Mouse (Mus musculus) midbrain, embryonic 15.5 days (tissue): ENCODE data around the gene Gh. TPM values are rescaled to one million over a fixed set of nuclear protein-coding genes. Genes with fewer than 3 reads are reported as not detected.

ENCODE experiments used
- ATAC-seq: fragments of 200-750 bp; cut with Nextera tagmentation; replicated peaks from 2 replicates; pipeline ENCODE4 v1.8.0; 2017; ENCODE audit warnings: moderate TSS enrichment
- H3K27ac ChIP-seq: fragments of 300-500 bp; sonication (generic); 2 replicates; pipeline ENCODE4 v1.5.1; 2015; ENCODE audit warnings: mild to moderate bottlenecking, inconsistent platforms
- H3K27me3 ChIP-seq: fragments of 300-500 bp; sonication (generic); replicated peaks from 2 replicates; pipeline ENCODE4 v1.6.1; 2015; ENCODE audit warnings: inconsistent platforms
- H3K36me3 ChIP-seq: fragments of 300-500 bp; sonication (generic); replicated peaks from 2 replicates; pipeline ENCODE4 v1.6.1; 2015; ENCODE audit warnings: inconsistent platforms
- H3K4me1 ChIP-seq: fragments of 300-500 bp; sonication (generic); 2 replicates; pipeline ENCODE4 v1.6.1; 2015; ENCODE audit warnings: inconsistent platforms
- H3K4me2 ChIP-seq: fragments of 300-500 bp; sonication (generic); 2 replicates; pipeline ENCODE4 v1.6.1; 2015; ENCODE audit warnings: inconsistent platforms, mild to moderate bottlenecking, moderate library complexity
- H3K4me3 ChIP-seq: fragments of 300-500 bp; sonication (generic); 2 replicates; pipeline ENCODE4 v1.5.1; 2015; ENCODE audit warnings: mild to moderate bottlenecking, inconsistent platforms
- H3K9ac ChIP-seq: fragments of 300-500 bp; sonication (generic); 2 replicates; pipeline ENCODE4 v1.6.1; 2015; ENCODE audit warnings: mild to moderate bottlenecking, inconsistent platforms
- H3K9me3 ChIP-seq: fragments of 300-500 bp; sonication (generic); 2 replicates; pipeline ENCODE4 v1.6.1; 2016; ENCODE audit warnings: inconsistent platforms
- WGBS: fragments of 180-500 bp; shearing (Covaris S2); methylation state at CpG from one replicate; pipeline ENCODE4 v1.1.7; 2015; ENCODE audit warnings: mixed read lengths; 5-methylcytosine and 5-hydroxymethylcytosine counted together
- polyA plus RNA-seq: library from polyadenylated mRNA; unstranded; fragments of >200 nt; fragmentation: Nextera tagmentation; extraction: Ambion mirVana; gene quantifications from 2 replicates; pipeline ENCODE4 v1.2.1, GENCODE M21; 2015

Gene Gh
- polyA plus RNA-seq, 1 experiment from 2014 or later, result not detected

DNA sequence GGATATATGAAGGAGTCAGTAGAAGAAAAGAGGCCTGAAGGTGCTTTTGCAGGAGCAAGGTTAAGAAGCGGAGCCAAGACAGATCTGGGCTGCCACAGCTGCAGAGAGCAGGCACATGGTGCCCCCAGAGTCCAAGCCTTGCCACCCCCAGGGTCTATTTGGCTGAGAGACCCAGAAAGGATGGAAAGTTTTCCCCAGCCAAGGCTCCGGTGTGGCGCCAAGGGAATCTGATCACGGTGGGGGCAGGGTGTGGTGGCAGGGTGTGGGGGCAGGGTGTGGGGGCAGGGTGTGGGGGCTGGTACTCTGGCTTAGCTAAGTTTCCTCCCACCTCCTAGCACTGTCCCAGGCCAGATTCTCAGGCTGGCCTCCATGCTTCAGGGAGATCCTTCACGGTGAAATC lies 26.9 kb upstream of the Gh start:
- Histone ChIP-seq H3K4me2 (no peak overlapping the region), H3K9me3 (no peaks in the 10 kb centered on the region), H3K4me3 (no peak overlapping the region), H3K27me3 (no peaks in the 10 kb centered on the region), H3K27ac (no peak overlapping the region), H3K9ac (no peak overlapping the region), H3K4me1 (no peaks in the 10 kb centered on the region), H3K36me3 (no peaks in the 10 kb centered on the region)
- 76% methylated on average over 5 of the region's 5 CpGs for WGBS
- no peak for ATAC-seq

DNA sequence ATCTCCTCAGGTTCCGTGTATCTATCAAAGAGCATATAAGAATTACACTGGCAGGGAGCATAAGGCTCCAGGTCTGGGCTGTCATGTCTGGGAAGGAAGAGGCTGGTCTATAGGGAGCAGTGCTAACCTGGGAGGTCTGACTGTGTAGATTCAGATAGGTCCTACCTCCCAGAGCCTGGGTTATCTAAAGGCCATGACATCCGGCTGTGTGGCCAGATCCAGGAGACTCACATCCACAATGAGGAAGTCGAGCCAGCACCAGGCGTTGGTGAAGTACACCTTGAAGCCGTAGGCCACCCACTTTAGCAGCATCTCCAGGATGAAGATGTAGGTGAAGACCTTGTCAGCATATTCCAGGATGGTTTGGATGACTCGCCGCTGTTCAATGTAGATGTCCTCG lies 24.8 kb upstream of the Gh start:
- no peak overlapping the region for H3K4me3 ChIP-seq
- no peak overlapping the region for H3K9ac ChIP-seq
- 89% methylated on average over 8 of the region's 8 CpGs for WGBS
- H3K27ac ChIP-seq, result no peak overlapping the region
- no peaks in the 10 kb centered on the region for H3K27me3 ChIP-seq
- H3K4me1 ChIP-seq, result no peaks in the 10 kb centered on the region
- H3K4me2 ChIP-seq, result no peak overlapping the region
- H3K36me3 ChIP-seq, result no peaks in the 10 kb centered on the region
- no peaks in the 10 kb centered on the region for H3K9me3 ChIP-seq
- no peak for ATAC-seq

GRCm38 (mm10) chr11:106325566-106326206 lies 24.0 kb upstream of the Gh start:
- WGBS, result 74% methylated on average over 8 of the region's 8 CpGs
- Histone ChIP-seq H3K27ac (no peak overlapping the region), H3K4me3 (no peak overlapping the region), H3K9ac (no peak overlapping the region), H3K27me3 (no peaks in the 10 kb centered on the region), H3K9me3 (no peaks in the 10 kb centered on the region), H3K36me3 (no peaks in the 10 kb centered on the region), H3K4me2 (no peak overlapping the region), H3K4me1 (no peaks in the 10 kb centered on the region)
- ATAC-seq, result no peak

GRCm38 (mm10) chr11:106324858-106325257 lies 23.2 kb upstream of the Gh start:
- Histone ChIP-seq H3K9me3 (no peaks in the 10 kb centered on the region), H3K4me3 (no peak overlapping the region), H3K27me3 (no peaks in the 10 kb centered on the region), H3K9ac (no peak overlapping the region), H3K36me3 (no peaks in the 10 kb centered on the region), H3K4me1 (no peaks in the 10 kb centered on the region), H3K4me2 (no peak overlapping the region), H3K27ac (no peak overlapping the region)
- WGBS, result 48% methylated on average over 5 of the region's 5 CpGs
- ATAC-seq, result no peak

GRCm38 (mm10) chr11:106318406-106319366 lies 17.0 kb upstream of the Gh start:
- ATAC-seq, result no peak
- Histone ChIP-seq H3K4me2 (no peak overlapping the region), H3K4me3 (no peak overlapping the region), H3K27ac (no peak overlapping the region), H3K9ac (no peak overlapping the region), H3K4me1 (no peaks in the 10 kb centered on the region), H3K9me3 (no peaks in the 10 kb centered on the region), H3K36me3 (no peaks in the 10 kb centered on the region), H3K27me3 (no peaks in the 10 kb centered on the region)
- 78% methylated on average over 21 of the region's 21 CpGs for WGBS

GRCm38 (mm10) chr11:106317801-106318200 lies 16.1 kb upstream of the Gh start:
- H3K4me1 ChIP-seq, result no peaks in the 10 kb centered on the region
- no peak overlapping the region for H3K9ac ChIP-seq
- no peak overlapping the region for H3K27ac ChIP-seq
- no peaks in the 10 kb centered on the region for H3K27me3 ChIP-seq
- H3K4me3 ChIP-seq, result no peak overlapping the region
- WGBS, result 81% methylated on average over 7 of the region's 7 CpGs
- no peak for ATAC-seq
- no peaks in the 10 kb centered on the region for H3K9me3 ChIP-seq
- H3K4me2 ChIP-seq, result no peak overlapping the region
- no peaks in the 10 kb centered on the region for H3K36me3 ChIP-seq

GRCm38 (mm10) chr11:106316416-106316815 lies 14.8 kb upstream of the Gh start:
- Histone ChIP-seq H3K9ac (no peak overlapping the region), H3K27ac (no peak overlapping the region), H3K9me3 (no peaks in the 10 kb centered on the region), H3K4me1 (no peaks in the 10 kb centered on the region), H3K4me2 (no peak overlapping the region), H3K27me3 (no peaks in the 10 kb centered on the region), H3K36me3 (no peaks in the 10 kb centered on the region), H3K4me3 (no peak overlapping the region)
- WGBS, result 81% methylated on average over 1 of the region's 1 CpGs
- ATAC-seq, result no peak

GRCm38 (mm10) chr11:106314333-106314812 lies 12.7 kb upstream of the Gh start, which contains the start of gene Cd79b:
TSS of gene Cd79b (minus strand) at chr11:106314762.
- Histone ChIP-seq H3K4me3 (no peak within 1 kb of the TSS), H3K27ac (no peak within 1 kb of the TSS), H3K36me3 (no peaks in the 10 kb centered on the region), H3K9ac (no peak within 1 kb of the TSS), H3K4me2 (no peak within 1 kb of the TSS), H3K9me3 (no peaks in the 10 kb centered on the region), H3K27me3 (no peaks in the 10 kb centered on the region), H3K4me1 (no peaks in the 10 kb centered on the region)
- no peak for ATAC-seq
- WGBS, result 73% methylated on average over 9 of the region's 9 CpGs

DNA sequence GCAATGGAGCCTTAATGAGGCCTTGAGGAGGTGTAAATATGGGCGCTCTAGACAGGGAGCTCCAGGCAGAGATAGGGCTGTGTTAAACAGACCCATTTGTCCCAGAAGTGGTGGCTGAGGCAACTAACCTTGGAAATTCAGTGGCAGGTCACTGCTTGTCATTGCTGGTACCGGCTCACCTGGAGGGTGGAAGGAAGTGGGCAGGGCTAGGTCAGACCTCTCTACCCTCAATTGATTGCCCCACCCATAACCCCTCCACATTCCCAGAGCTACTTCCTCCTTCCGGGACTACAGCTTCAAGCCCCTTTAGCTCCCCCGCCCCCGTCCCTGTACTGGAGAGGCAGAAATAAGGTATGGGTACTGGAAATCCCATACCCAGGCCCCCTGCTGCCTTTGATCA lies 11.9 kb upstream of the Gh start:
- Histone ChIP-seq H3K9ac (no peak overlapping the region), H3K4me2 (no peak overlapping the region), H3K27me3 (no peaks in the 10 kb centered on the region), H3K4me3 (no peak overlapping the region), H3K27ac (no peak overlapping the region), H3K36me3 (no peaks in the 10 kb centered on the region), H3K9me3 (no peaks in the 10 kb centered on the region), H3K4me1 (no peaks in the 10 kb centered on the region)
- ATAC-seq, result no peak
- 73% methylated on average over 5 of the region's 5 CpGs for WGBS

- Histone ChIP-seq H3K27ac (no peak overlapping the region), H3K4me1 (no peaks in the 10 kb centered on the region), H3K9ac (no peak overlapping the region), H3K4me2 (no peak overlapping the region), H3K4me3 (no peak overlapping the region), H3K9me3 (no peaks in the 10 kb centered on the region), H3K27me3 (no peaks in the 10 kb centered on the region), H3K36me3 (no peaks in the 10 kb centered on the region)
- ATAC-seq, result no peak
- 71% methylated on average over 5 of the region's 5 CpGs for WGBS
Measured at GRCm38 (mm10) chr11:106310123-106310522, 8.5 kb upstream of the Gh start.

DNA sequence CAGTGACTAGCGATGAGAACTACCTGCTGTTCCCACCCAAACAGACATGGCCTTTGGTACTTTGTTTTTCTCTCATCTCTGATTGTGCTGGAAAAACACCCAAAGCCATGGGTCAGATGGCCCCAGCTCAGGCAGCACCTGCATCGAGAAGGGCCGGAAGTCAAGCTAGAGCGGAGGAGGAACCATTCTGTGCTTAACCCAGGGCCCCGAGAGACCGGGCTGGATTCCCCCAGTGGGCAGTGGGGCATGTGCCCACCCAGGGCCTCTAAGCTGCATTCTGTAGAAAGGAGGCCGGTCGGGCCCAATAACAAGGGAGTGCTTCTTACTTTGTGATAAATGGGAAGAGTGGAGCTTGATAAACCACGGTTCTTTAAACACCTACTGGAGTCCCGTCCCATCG lies 6.5 kb upstream of the Gh start:
- Histone ChIP-seq H3K27ac (no peak overlapping the region), H3K9ac (no peak overlapping the region), H3K9me3 (no peaks in the 10 kb centered on the region), H3K4me2 (no peak overlapping the region), H3K4me1 (no peaks in the 10 kb centered on the region), H3K36me3 (no peaks in the 10 kb centered on the region), H3K27me3 (no peaks in the 10 kb centered on the region), H3K4me3 (no peak overlapping the region)
- ATAC-seq, result no peak
- 79% methylated on average over 11 of the region's 11 CpGs for WGBS

GRCm38 (mm10) chr11:106307432-106307831 lies 5.8 kb upstream of the Gh start:
- WGBS, result 82% methylated on average over 5 of the region's 5 CpGs
- Histone ChIP-seq H3K4me3 (no peak overlapping the region), H3K4me1 (no peaks in the 10 kb centered on the region), H3K36me3 (no peaks in the 10 kb centered on the region), H3K9me3 (no peaks in the 10 kb centered on the region), H3K4me2 (no peak overlapping the region), H3K27me3 (no peaks in the 10 kb centered on the region), H3K9ac (no peak overlapping the region), H3K27ac (no peak overlapping the region)
- no peak for ATAC-seq
